Mouse (Mus musculus): ENCODE measurements around the gene Fgfr2.

- TF ChIP-seq CTCF (IDR thresholded peaks at IDR 0.05; ENCODE audit: control insufficient read depth, insufficient read depth, insufficient read length) (no peak), FOSL1 (IDR thresholded peaks at IDR 0.05; ENCODE audit: insufficient read depth, low read length, poor library complexity, severe bottlenecking) (no peak), MAX (IDR thresholded peaks at IDR 0.05) (no peak), USF1 (IDR thresholded peaks at IDR 0.05; ENCODE audit: low read depth) (no peak), MYOD1 (IDR thresholded peaks at IDR 0.05; ENCODE audit: control insufficient read depth, insufficient read length, low read depth) (no peak)
These were observed 609.6 kb downstream of the Fgfr2 start for GRCm38 (mm10) chr7:132513419-132513982.
